Mouse (Mus musculus) lung, postnatal 25 days (tissue): Measurements from ENCODE around the gene Trmt61a.

Source experiments
- DNase-seq: peaks from one replicate; pipeline ENCODE4 v3.0.0; 2022; ENCODE audit warnings: low spot score

Gene Trmt61a

GRCm38 (mm10) chr12:111672581-111672980 lies 5.3 kb upstream of the Trmt61a start:
- no peak for DNase-seq

- DNase-seq = no peak
Measured at GRCm38 (mm10) chr12:111674850-111675486, 2.9 kb upstream of the Trmt61a start.

GRCm38 (mm10) chr12:111675797-111676580 lies 1.9 kb upstream of the Trmt61a start:
- no peak for DNase-seq

- no peak for DNase-seq
Measured at GRCm38 (mm10) chr12:111677421-111677820, 484 bp upstream of the Trmt61a start.

GRCm38 (mm10) chr12:111678670-111678933 lies 697 bp downstream of the Trmt61a start:
- DNase-seq = no peak

GRCm38 (mm10) chr12:111678997-111679396 lies 1.1 kb downstream of the Trmt61a start:
- DNase-seq = no peak

GRCm38 (mm10) chr12:111680661-111681060 lies 2.8 kb downstream of the Trmt61a start:
- DNase-seq = no peak

- DNase-seq = no peak
Measured at GRCm38 (mm10) chr12:111681305-111681704, 3.4 kb downstream of the Trmt61a start.

GRCm38 (mm10) chr12:111682003-111682402 lies 4.1 kb downstream of the Trmt61a start:
- DNase-seq = no peak

GRCm38 (mm10) chr12:111682806-111683205 lies 4.9 kb downstream of the Trmt61a start:
- DNase-seq = no peak

- DNase-seq = no peak
Measured at GRCm38 (mm10) chr12:111686390-111686789, 8.5 kb downstream of the Trmt61a start.

- DNase-seq = peak; percentile 64
Measured at GRCm38 (mm10) chr12:111687350-111688068, 9.6 kb downstream of the Trmt61a start.

- DNase-seq = no peak
Measured at GRCm38 (mm10) chr12:111688069-111688428, 10.1 kb downstream of the Trmt61a start.

GRCm38 (mm10) chr12:111689426-111689825 lies 11.5 kb downstream of the Trmt61a start:
- no peak for DNase-seq

GRCm38 (mm10) chr12:111691346-111691872 lies 13.5 kb downstream of the Trmt61a start:
- DNase-seq = peak; percentile 42

- DNase-seq = no peak
Measured at GRCm38 (mm10) chr12:111692899-111693298, 15.0 kb downstream of the Trmt61a start.

GRCm38 (mm10) chr12:111693341-111694270 lies 15.7 kb downstream of the Trmt61a start:
- DNase-seq = peak; percentile 44

- DNase-seq = no peak
Measured at GRCm38 (mm10) chr12:111694271-111694781, 16.4 kb downstream of the Trmt61a start.

GRCm38 (mm10) chr12:111694880-111695804 lies 17.2 kb downstream of the Trmt61a start:
- DNase-seq = no peak

GRCm38 (mm10) chr12:111696239-111696638 lies 18.3 kb downstream of the Trmt61a start:
- DNase-seq = peak; percentile 77
